Mouse (Mus musculus) limb, embryonic 15.5 days (tissue): ENCODE results near the gene Fermt2. TPM values are rescaled to one million over a fixed set of nuclear protein-coding genes. Genes with fewer than 3 reads are reported as not detected.

Experiments
- ATAC-seq: fragments of 200-750 bp; cut with Nextera tagmentation; 2 replicates; pipeline ENCODE4 v1.8.0; 2017; ENCODE audit warnings: low read depth, moderate TSS enrichment; ENCODE audit not compliant: insufficient number of reproducible peaks, low FRiP score, low TSS enrichment
- H3K27ac ChIP-seq: fragments of 300-500 bp; sonication (generic); 2 replicates; pipeline ENCODE4 v1.5.1; 2015; ENCODE audit warnings: moderate library complexity, mild to moderate bottlenecking, inconsistent platforms
- H3K27me3 ChIP-seq: fragments of 300-500 bp; sonication (generic); 2 replicates; pipeline ENCODE4 v1.6.1; 2015; ENCODE audit warnings: inconsistent platforms
- H3K36me3 ChIP-seq: fragments of 300-500 bp; sonication (generic); 2 replicates; pipeline ENCODE4 v1.6.1; 2015; ENCODE audit warnings: inconsistent platforms
- H3K4me1 ChIP-seq: fragments of 300-500 bp; sonication (generic); 2 replicates; pipeline ENCODE4 v1.6.1; 2015; ENCODE audit warnings: inconsistent platforms
- H3K4me2 ChIP-seq: fragments of 300-500 bp; sonication (generic); 2 replicates; pipeline ENCODE4 v1.6.1; 2015; ENCODE audit warnings: mild to moderate bottlenecking, inconsistent platforms
- H3K4me3 ChIP-seq: fragments of 300-500 bp; sonication (generic); 2 replicates; pipeline ENCODE4 v1.5.1; 2015; ENCODE audit warnings: mild to moderate bottlenecking, inconsistent platforms
- H3K9ac ChIP-seq: fragments of 300-500 bp; sonication (generic); 2 replicates; pipeline ENCODE4 v1.6.1; 2015; ENCODE audit warnings: inconsistent platforms
- H3K9me3 ChIP-seq: fragments of 300-500 bp; sonication (generic); 2 replicates; pipeline ENCODE4 v1.6.1; 2016; ENCODE audit warnings: inconsistent platforms
- WGBS: fragments of 180-500 bp; shearing (Covaris S2); methylation state at CpG from one replicate; pipeline ENCODE4 v1.1.7; 2015; 5-methylcytosine and 5-hydroxymethylcytosine counted together
- polyA plus RNA-seq: library from polyadenylated mRNA; unstranded; fragments of >200 nt; fragmentation: Nextera tagmentation; extraction: Ambion mirVana; gene quantifications from 2 replicates; pipeline ENCODE4 v1.2.1, GENCODE M21; 2015

The Fermt2 gene
- polyA plus RNA-seq, 1 experiment from 2014 or later: 136 TPM

- Histone ChIP-seq H3K9me3 (no peaks in the 10 kb centered on the region), H3K27me3 (no peaks in the 10 kb centered on the region), H3K9ac (no peak overlapping the region), H3K4me1 (no peaks in the 10 kb centered on the region), H3K27ac (no peak overlapping the region), H3K4me2 (no peak overlapping the region), H3K36me3 (no peaks in the 10 kb centered on the region), H3K4me3 (no peak overlapping the region)
- WGBS: 70% methylated on average over 13 of the region's 13 CpGs
- ATAC-seq: no peak
Measured at GRCm38 (mm10) chr14:45550010-45550647, 20.2 kb upstream of the Fermt2 start.

GRCm38 (mm10) chr14:45548118-45548517 is 18.2 kb upstream of the Fermt2 start:
- no peaks in the 10 kb centered on the region for H3K9me3 ChIP-seq
- H3K27me3 ChIP-seq: no peaks in the 10 kb centered on the region
- no peaks in the 10 kb centered on the region for H3K36me3 ChIP-seq
- no peak overlapping the region for H3K27ac ChIP-seq
- H3K4me3 ChIP-seq: no peak overlapping the region
- no peak overlapping the region for H3K9ac ChIP-seq
- H3K4me1 ChIP-seq: no peaks in the 10 kb centered on the region
- ATAC-seq: no peak
- H3K4me2 ChIP-seq: no peak overlapping the region
- 74% methylated on average over 3 of the region's 3 CpGs for WGBS

DNA sequence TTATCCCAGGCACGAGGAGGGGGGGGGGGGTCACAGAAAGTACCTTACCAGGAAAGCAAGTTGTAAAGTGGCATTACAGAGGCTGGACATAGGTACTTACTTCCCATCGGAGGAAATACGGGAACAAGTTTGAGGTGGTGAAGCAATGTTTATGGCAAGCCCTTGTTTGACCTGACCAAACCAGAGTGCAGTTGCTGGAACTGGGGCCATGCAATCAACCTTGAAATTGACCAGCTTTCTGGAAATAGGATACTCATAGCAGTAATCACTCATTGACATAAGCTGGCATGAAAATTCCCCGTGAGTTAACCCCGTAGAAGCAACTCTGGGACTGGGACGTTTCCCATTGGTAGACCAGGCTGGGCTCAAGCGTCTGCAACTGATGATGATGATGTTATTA is 15.0 kb upstream of the Fermt2 start:
- H3K4me3 ChIP-seq: no peak overlapping the region
- H3K9ac ChIP-seq: no peak overlapping the region
- ATAC-seq: no peak
- H3K27ac ChIP-seq: no peak overlapping the region
- no peaks in the 10 kb centered on the region for H3K27me3 ChIP-seq
- H3K36me3 ChIP-seq: no peaks in the 10 kb centered on the region
- no peaks in the 10 kb centered on the region for H3K9me3 ChIP-seq
- WGBS: 87% methylated on average over 7 of the region's 7 CpGs
- no peak overlapping the region for H3K4me2 ChIP-seq
- no peaks in the 10 kb centered on the region; the same call in 1 of the 2 replicates for H3K4me1 ChIP-seq

DNA sequence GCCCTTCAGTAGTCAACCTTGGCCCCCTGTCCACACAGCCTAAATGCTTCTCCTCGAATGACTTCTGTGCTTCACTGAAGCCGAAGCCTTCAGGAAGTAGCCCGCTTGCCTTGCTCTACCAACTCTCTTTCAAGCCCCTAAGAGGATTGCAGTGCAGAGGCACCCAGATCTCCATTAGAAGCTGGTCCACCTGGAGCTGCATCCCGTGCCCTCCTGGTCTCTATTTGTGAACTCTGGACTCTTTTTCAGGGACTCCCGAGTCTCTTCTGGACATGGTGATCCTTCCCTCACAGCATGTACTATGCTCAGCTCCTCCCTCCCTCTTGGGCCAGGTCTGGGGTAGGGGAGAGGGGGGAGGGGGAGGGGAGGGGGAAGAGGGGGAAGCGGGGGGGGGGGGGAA is 14.1 kb upstream of the Fermt2 start:
- no peaks in the 10 kb centered on the region for H3K36me3 ChIP-seq

GRCm38 (mm10) chr14:45539659-45540468 is 9.9 kb upstream of the Fermt2 start:
- 38% methylated on average over 12 of the region's 12 CpGs for WGBS
- Histone ChIP-seq H3K9me3 (no peaks in the 10 kb centered on the region), H3K4me2 (no peak overlapping the region), H3K9ac (no peak overlapping the region), H3K27me3 (no peaks in the 10 kb centered on the region), H3K36me3 (no peaks in the 10 kb centered on the region), H3K4me1 (no peaks in the 10 kb centered on the region; the same call in 1 of the 2 replicates), H3K27ac (0 out of 2 replicates have a peak overlapping the region, but pooled peaks have one; percentile 27), H3K4me3 (no peak overlapping the region)
- no peak for ATAC-seq

More for the DNA sequence above, 14.1 kb upstream of the Fermt2 start:
- Histone ChIP-seq H3K27me3 (no peaks in the 10 kb centered on the region), H3K9ac (no peak overlapping the region), H3K4me1 (no peaks in the 10 kb centered on the region; the same call in 1 of the 2 replicates), H3K9me3 (no peaks in the 10 kb centered on the region), H3K4me3 (no peak overlapping the region), H3K27ac (no peak overlapping the region), H3K4me2 (no peak overlapping the region)
- no peak for ATAC-seq
- WGBS: 77% methylated on average over 5 of the region's 6 CpGs

GRCm38 (mm10) chr14:45530364-45531345 is 737 bp upstream of the Fermt2 start:
- peak overlapping the region; percentile 82 for H3K4me3 ChIP-seq
- H3K4me2 ChIP-seq: peak overlapping the region; percentile 74
- H3K9ac ChIP-seq: peak overlapping the region; percentile 86
- no peaks in the 10 kb centered on the region for H3K9me3 ChIP-seq
- peaks cover 24% of the 10 kb centered on the region for H3K4me1 ChIP-seq
- no peaks in the 10 kb centered on the region for H3K27me3 ChIP-seq
- H3K36me3 ChIP-seq: no peaks in the 10 kb centered on the region
- H3K27ac ChIP-seq: peak overlapping the region; percentile 98
- WGBS: 3% methylated on average over 37 of the region's 37 CpGs
- ATAC-seq: no peak; the same call in 1 of the 2 replicates

DNA sequence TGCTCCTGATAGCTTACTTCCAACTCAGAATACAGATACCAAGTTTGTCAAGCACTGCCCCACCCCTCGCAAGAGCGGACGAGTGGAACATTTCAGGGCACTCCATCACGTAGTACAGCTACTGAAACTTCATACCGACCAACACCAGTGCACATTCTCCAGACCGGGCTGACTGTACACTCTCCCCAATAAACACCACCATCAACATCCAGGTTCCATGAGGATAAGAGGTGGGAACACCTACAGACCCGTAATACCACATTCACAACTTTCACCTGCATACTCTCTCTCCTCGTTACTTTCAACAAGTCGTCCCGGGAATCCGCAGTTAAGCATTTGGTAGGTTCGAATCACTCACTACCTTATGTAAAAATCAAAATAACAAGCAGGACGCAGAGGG is 1.1 kb downstream of the Fermt2 start:
- H3K9ac ChIP-seq: peak overlapping the region; percentile 86
- no peaks in the 10 kb centered on the region for H3K27me3 ChIP-seq
- H3K27ac ChIP-seq: peak overlapping the region; percentile 98
- peaks cover 24% of the 10 kb centered on the region for H3K4me1 ChIP-seq
- WGBS: under 1% methylated on average over 13 of the region's 13 CpGs
- H3K4me2 ChIP-seq: peak overlapping the region; percentile 74
- no peaks in the 10 kb centered on the region for H3K9me3 ChIP-seq
- no peaks in the 10 kb centered on the region for H3K36me3 ChIP-seq
- no peak for ATAC-seq
- H3K4me3 ChIP-seq: peak overlapping the region; percentile 82

GRCm38 (mm10) chr14:45515771-45516170 is 14.1 kb downstream of the Fermt2 start:
- no peak overlapping the region for H3K4me2 ChIP-seq
- H3K36me3 ChIP-seq: no peaks in the 10 kb centered on the region
- no peaks in the 10 kb centered on the region for H3K9me3 ChIP-seq
- H3K4me1 ChIP-seq: peaks cover 14% of the 10 kb centered on the region
- 73% methylated on average over 11 of the region's 11 CpGs for WGBS
- H3K4me3 ChIP-seq: no peak overlapping the region
- no peak overlapping the region for H3K27ac ChIP-seq
- no peak for ATAC-seq
- no peak overlapping the region for H3K9ac ChIP-seq
- no peaks in the 10 kb centered on the region for H3K27me3 ChIP-seq

GRCm38 (mm10) chr14:45510787-45511186 is 19.1 kb downstream of the Fermt2 start:
- Histone ChIP-seq H3K4me1 (peaks cover 45% of the 10 kb centered on the region), H3K27me3 (no peaks in the 10 kb centered on the region), H3K27ac (no peak overlapping the region), H3K9me3 (no peaks in the 10 kb centered on the region), H3K4me2 (no peak overlapping the region), H3K36me3 (no peaks in the 10 kb centered on the region), H3K4me3 (no peak overlapping the region), H3K9ac (no peak overlapping the region)
- ATAC-seq: no peak
- WGBS: 28% methylated on average over 4 of the region's 4 CpGs

- H3K9me3 ChIP-seq: no peaks in the 10 kb centered on the region
- 10% methylated on average over 4 of the region's 4 CpGs for WGBS
- H3K4me2 ChIP-seq: no peak overlapping the region
- 0 out of 2 replicates have a peak overlapping the region, but pooled peaks have one; percentile 23 for H3K27ac ChIP-seq
- peaks cover 43% of the 10 kb centered on the region for H3K4me1 ChIP-seq
- H3K4me3 ChIP-seq: no peak overlapping the region
- H3K27me3 ChIP-seq: no peaks in the 10 kb centered on the region
- H3K9ac ChIP-seq: no peak overlapping the region
- ATAC-seq: no peak
- peaks cover 11% of the 10 kb centered on the region for H3K36me3 ChIP-seq
Measured at GRCm38 (mm10) chr14:45507923-45508322, 22.0 kb downstream of the Fermt2 start.

DNA sequence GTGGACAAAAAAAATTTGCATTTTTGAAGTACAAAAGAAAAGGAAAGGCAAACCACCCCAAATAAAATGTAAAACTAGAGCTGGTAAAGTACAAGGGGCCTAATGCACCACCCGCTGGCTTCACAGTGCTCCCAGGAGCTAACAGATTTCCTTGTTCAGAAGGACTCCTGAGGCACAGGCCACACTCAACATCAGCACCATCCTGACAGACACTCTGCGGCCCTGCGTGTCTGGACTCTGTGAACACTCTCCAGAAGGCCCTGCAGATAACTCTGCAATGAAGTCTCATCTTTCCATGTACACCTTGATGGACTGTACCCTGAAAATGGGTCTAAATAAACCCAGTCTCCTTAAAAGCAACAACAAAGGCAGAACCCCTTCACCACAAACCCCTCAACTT is 22.5 kb downstream of the Fermt2 start:
- no peak overlapping the region for H3K9ac ChIP-seq
- ATAC-seq: no peak
- peaks cover 43% of the 10 kb centered on the region for H3K4me1 ChIP-seq

More for the DNA sequence above, 22.5 kb downstream of the Fermt2 start:
- H3K36me3 ChIP-seq: peaks cover 14% of the 10 kb centered on the region
- no peaks in the 10 kb centered on the region for H3K27me3 ChIP-seq
- no peak overlapping the region for H3K4me2 ChIP-seq
- H3K4me3 ChIP-seq: no peak overlapping the region
- 0 out of 2 replicates have a peak overlapping the region, but pooled peaks have one; percentile 23 for H3K27ac ChIP-seq
- no peaks in the 10 kb centered on the region for H3K9me3 ChIP-seq
- WGBS: 39% methylated on average over 3 of the region's 3 CpGs
